Mouse (Mus musculus) embryonic fibroblast, embryonic 13.5 days (primary cell): ENCODE results near the gene Tmem200a. TPM values are rescaled to one million over a fixed set of nuclear protein-coding genes. Genes with fewer than 3 reads are reported as not detected.

ENCODE experiments used
- H3K27ac ChIP-seq: 2 replicates; pipeline ENCODE4 v1.5.1; 2012; ENCODE audit warnings: low read length, control low read depth, inconsistent platforms; ENCODE audit not compliant: insufficient read depth
- H3K4me1 ChIP-seq: 2 replicates; pipeline ENCODE4 v1.6.1; 2011; ENCODE audit warnings: low read length; ENCODE audit not compliant: control insufficient read depth, insufficient read depth
- H3K4me3 ChIP-seq: 2 replicates; pipeline ENCODE4 v1.5.1; 2011; ENCODE audit warnings: mild to moderate bottlenecking, control low read depth, low read length; ENCODE audit not compliant: insufficient read depth
- CTCF ChIP-seq: IDR thresholded peaks from 2 replicates; pipeline ENCODE4 v1.5.1; 2011; ENCODE audit warnings: mild to moderate bottlenecking, control low read depth, low read length, moderate library complexity, borderline replicate concordance; ENCODE audit not compliant: insufficient read depth
- POLR2A ChIP-seq: IDR thresholded peaks from 2 replicates; pipeline ENCODE4 v1.6.1; 2011; ENCODE audit warnings: low read depth, mild to moderate bottlenecking, control low read depth, low read length, moderate library complexity
- polyA plus RNA-seq: library from polyadenylated mRNA; stranded (reverse); fragments of >200 nt; gene quantifications from 2 replicates; pipeline ENCODE4 v1.2.4, GENCODE M21; 2011; ENCODE audit warnings: low read depth; ENCODE audit not compliant: missing spikeins, insufficient read length

Tmem200a gene
- polyA plus RNA-seq, 1 experiment: 9.8 TPM

GRCm38 (mm10) chr10:26063071-26063470, 15.8 kb downstream of the Tmem200a start:
- no peaks in the 10 kb centered on the region for H3K4me1 ChIP-seq
- no peak overlapping the region for H3K27ac ChIP-seq
- TF ChIP-seq CTCF: no peak
- TF ChIP-seq POLR2A: no peak
- no peak overlapping the region for H3K4me3 ChIP-seq

DNA sequence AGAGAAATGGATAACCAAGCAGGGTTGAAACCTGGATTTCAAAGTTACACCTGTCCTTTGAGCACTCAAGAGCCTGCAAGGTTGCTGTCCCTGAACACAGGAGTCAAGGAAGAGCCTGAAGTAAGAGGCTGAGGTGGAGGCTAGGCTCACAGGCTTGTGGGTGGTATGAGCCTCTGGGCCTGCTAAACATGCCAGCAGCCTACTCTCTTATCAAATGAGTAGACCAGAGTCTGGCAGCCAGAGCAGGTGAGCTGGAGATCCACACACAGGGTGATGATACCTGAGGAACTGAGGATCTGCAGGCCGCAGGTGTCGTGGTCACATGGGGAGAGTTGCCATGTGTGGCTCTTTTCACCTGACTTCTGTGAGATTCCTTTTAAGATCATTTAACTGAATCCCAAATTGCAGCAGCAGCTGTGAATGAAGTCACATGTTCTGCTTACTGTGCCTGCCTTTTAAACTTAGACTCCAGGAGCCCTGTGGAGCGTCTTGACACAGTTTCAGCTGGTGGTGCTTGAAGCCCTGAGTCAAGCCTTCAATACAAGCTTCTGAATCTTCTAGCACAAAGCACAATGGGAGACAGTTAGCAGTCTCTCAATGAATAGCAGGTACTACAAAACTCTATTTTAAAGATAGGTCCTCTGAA, 19.1 kb downstream of the Tmem200a start:
- H3K27ac ChIP-seq: no peak overlapping the region
- no peak for TF ChIP-seq CTCF
- TF ChIP-seq POLR2A: no peak
- no peaks in the 10 kb centered on the region for H3K4me1 ChIP-seq
- H3K4me3 ChIP-seq: no peak overlapping the region

DNA sequence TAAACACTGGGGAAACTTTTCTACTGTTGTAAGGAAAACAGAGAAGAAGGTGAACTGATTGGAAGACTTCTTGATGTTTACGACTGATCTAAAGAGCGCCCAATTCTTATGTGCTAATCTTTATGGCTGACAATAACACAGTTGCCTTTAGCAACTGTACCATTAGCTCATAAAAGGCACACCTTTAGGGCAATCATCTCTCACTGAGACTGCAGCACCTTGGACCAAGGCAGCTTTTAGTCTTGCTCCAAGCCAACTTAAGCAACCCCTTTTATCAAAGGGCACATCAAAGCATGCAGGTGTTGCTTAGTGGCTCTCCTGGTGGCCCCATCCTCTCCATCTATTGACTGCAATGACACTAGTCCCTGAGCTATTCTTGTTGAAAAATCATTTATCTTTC, 27.7 kb downstream of the Tmem200a start:
- no peak for TF ChIP-seq CTCF
- no peak for TF ChIP-seq POLR2A
- Histone ChIP-seq H3K27ac (no peak overlapping the region), H3K4me1 (no peaks in the 10 kb centered on the region), H3K4me3 (no peak overlapping the region)

DNA sequence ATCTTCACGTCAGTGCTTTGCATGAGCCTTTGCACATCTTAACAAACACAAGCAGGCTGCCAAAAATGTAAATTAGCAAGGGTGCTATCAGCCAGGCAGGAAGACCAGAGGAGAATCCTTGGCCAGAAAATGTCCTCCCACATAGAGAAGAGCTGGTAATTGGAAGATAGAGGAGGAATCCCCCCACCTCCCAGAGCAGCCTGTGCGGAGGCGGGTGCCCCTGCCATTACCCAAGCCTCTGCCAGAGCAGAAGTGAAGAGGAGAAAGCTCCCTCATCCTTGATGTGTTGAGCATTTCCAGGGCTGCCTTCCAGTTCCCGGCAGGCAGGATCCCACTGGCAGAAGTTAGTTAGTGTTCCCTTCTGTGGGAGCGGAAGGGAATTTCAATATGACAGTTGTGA, 43.9 kb downstream of the Tmem200a start:
- H3K4me1 ChIP-seq: no peaks in the 10 kb centered on the region
- no peak for TF ChIP-seq CTCF
- TF ChIP-seq POLR2A: no peak
- no peak overlapping the region for H3K4me3 ChIP-seq
- H3K27ac ChIP-seq: no peak overlapping the region

DNA sequence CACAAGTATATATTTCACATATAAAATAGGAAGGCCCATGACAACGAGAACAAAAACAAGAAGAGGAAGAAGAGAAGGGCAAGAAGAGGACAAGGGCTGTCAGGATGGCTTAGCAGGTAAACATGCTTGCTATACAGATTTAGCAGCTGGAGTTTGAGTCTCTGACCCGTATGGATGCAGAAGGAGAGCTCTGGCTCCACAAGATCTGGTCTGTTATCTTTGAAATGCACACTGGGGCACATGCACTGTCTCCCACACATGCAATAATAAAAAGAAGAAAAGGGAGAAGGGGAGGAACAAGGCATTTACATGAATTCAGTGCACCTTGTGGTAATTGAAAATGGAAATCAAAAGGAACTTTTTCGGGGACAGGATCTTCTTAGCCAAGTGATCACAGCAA, 60.1 kb downstream of the Tmem200a start:
- Histone ChIP-seq H3K4me1 (no peaks in the 10 kb centered on the region), H3K4me3 (no peak overlapping the region), H3K27ac (no peak overlapping the region)
- TF ChIP-seq POLR2A (no peak), CTCF (no peak)

- Histone ChIP-seq H3K27ac (no peak overlapping the region), H3K4me1 (peaks cover 2% of the 10 kb centered on the region; the same call in 1 of the 2 replicates), H3K4me3 (no peak overlapping the region)
Measured at GRCm38 (mm10) chr10:26014298-26014697, 64.6 kb downstream of the Tmem200a start.

DNA sequence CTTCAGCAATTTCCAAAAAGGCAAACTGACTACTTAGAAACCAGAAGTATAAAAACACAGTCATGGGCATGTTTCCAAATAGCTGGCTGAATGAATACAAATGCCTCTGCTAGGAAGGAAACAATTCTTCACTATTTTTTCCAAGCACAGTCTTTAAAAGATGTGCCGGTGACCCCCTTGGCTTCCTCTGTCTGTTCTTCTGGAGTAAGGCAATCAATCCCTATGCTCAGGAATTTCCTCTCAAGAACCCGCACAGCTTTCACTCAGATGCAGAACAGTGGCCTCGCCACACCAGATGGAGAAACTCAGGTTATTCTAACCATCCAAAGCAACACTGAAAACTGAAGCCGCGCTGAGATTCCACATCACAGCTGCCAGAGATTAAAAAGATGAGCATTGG, 69.9 kb downstream of the Tmem200a start:
- Histone ChIP-seq H3K27ac (no peak overlapping the region), H3K4me1 (peaks cover 2% of the 10 kb centered on the region; the same call in 1 of the 2 replicates), H3K4me3 (no peak overlapping the region)
- TF ChIP-seq CTCF: no peak
- TF ChIP-seq POLR2A: no peak

More at GRCm38 (mm10) chr10:26014298-26014697, 64.6 kb downstream of the Tmem200a start:
- TF ChIP-seq CTCF: no peak
- TF ChIP-seq POLR2A: no peak

- no peak overlapping the region for H3K27ac ChIP-seq
- no peaks in the 10 kb centered on the region for H3K4me1 ChIP-seq
- TF ChIP-seq CTCF (no peak), POLR2A (no peak)
- no peak overlapping the region for H3K4me3 ChIP-seq
Measured at GRCm38 (mm10) chr10:26005471-26005870, 73.4 kb downstream of the Tmem200a start.

- TF ChIP-seq POLR2A (no peak), CTCF (no peak)
- H3K27ac ChIP-seq: no peak overlapping the region
- H3K4me3 ChIP-seq: no peak overlapping the region
- H3K4me1 ChIP-seq: no peaks in the 10 kb centered on the region
Measured at GRCm38 (mm10) chr10:26000893-26001292, 78.0 kb downstream of the Tmem200a start.

- TF ChIP-seq CTCF (no peak), POLR2A (no peak)
- Histone ChIP-seq H3K4me3 (no peak overlapping the region), H3K4me1 (no peaks in the 10 kb centered on the region), H3K27ac (no peak overlapping the region)
Measured at GRCm38 (mm10) chr10:25999291-25999930, 79.4 kb downstream of the Tmem200a start.

- TF ChIP-seq POLR2A (no peak), CTCF (no peak)
- H3K27ac ChIP-seq: no peak overlapping the region
- H3K4me1 ChIP-seq: no peaks in the 10 kb centered on the region
- no peak overlapping the region for H3K4me3 ChIP-seq
Measured at GRCm38 (mm10) chr10:25984056-25984455, 94.8 kb downstream of the Tmem200a start.
